11 mouse cellular contexts compared by ENCODE assay signal in genomic region chr15:99319411-99319871, GRCm38 (mm10). TPM values are rescaled to one million over a fixed set of nuclear protein-coding genes. Genes with fewer than 3 reads are reported as not detected.
DNase-seq lines count a peak whose midpoint lies in the region; ATAC-seq and TF ChIP-seq lines count a peak whose summit lies in the region.
"Had no signal": no experiment of that assay in that cellular context is flagged by ENCODE, and none has a peak within 500 bp of the region (broad histone marks: within the 10 kb centered on the region; RNA-seq: fewer than 3 reads in every experiment).

No protein-coding gene starts in this region.

- no peak for TF ChIP-seq CTCF in liver, adult 2 months (IDR thresholded peaks at IDR 0.05; ENCODE audit: low read depth, low read length)
- TF ChIP-seq CTCF in kidney, postnatal 0 days (IDR thresholded peaks at IDR 0.05; ENCODE audit: low read depth): no peak

- DNase-seq in cerebellum, adult 8-10 months: no peak
- no peak for DNase-seq in liver, adult 2 months (ENCODE audit: extremely low read depth, low read depth, low spot score)
- no peak for DNase-seq in liver
- peak; percentile 46 for DNase-seq in kidney, postnatal 0 days (ENCODE audit: low spot score)
- no peak for DNase-seq in adrenal gland, postnatal 14 days
- no peak for DNase-seq in adrenal gland, adult 8-10 months
- DNase-seq: retina, postnatal 1 day had no signal

- H3K36me3 ChIP-seq in liver, adult 2 months (ENCODE audit: control insufficient read depth, insufficient read depth, low read length): no peaks in the 10 kb centered on the region
- H3K36me3 ChIP-seq in kidney, postnatal 0 days (ENCODE audit: insufficient read depth, low read length): peaks cover 73% of the 10 kb centered on the region
- H3K36me3 ChIP-seq in stomach, embryonic 15.5 days: peaks cover 41% of the 10 kb centered on the region

- no peaks in the 10 kb centered on the region for H3K79me2 ChIP-seq in liver, adult 2 months (ENCODE audit: control insufficient read depth, insufficient read depth, low read length)

- no peaks in the 10 kb centered on the region for H3K27me3 ChIP-seq in liver, adult 2 months (ENCODE audit: control insufficient read depth, insufficient read depth, low read length)
- no peaks in the 10 kb centered on the region for H3K27me3 ChIP-seq in kidney, postnatal 0 days (ENCODE audit: insufficient read depth, low read length)
- no peaks in the 10 kb centered on the region for H3K27me3 ChIP-seq in stomach, embryonic 15.5 days (replicated peaks)

- peaks cover 2% of the 10 kb centered on the region; the same call in 1 of the 2 replicates for H3K4me1 ChIP-seq in liver, adult 2 months (ENCODE audit: control insufficient read depth, insufficient read depth, low read length)
- peaks cover 5% of the 10 kb centered on the region; the same call in 1 of the 2 replicates for H3K4me1 ChIP-seq in kidney, postnatal 0 days (replicated peaks; ENCODE audit: insufficient read depth, low read length)
- no peaks in the 10 kb centered on the region for H3K4me1 ChIP-seq in stomach, embryonic 15.5 days

- H3K27ac ChIP-seq in liver, adult 2 months (replicated peaks; ENCODE audit: insufficient read depth, low read depth, low read length): peak overlapping the region; percentile 10; the same call in 1 of the 2 replicates
- H3K27ac ChIP-seq in kidney, postnatal 0 days: peak overlapping the region; percentile 74
- peak overlapping the region; percentile 44; the same call in 1 of the 2 replicates for H3K27ac ChIP-seq in stomach, embryonic 15.5 days

- WGBS in liver, adult 2 months: 76% methylated on average over 3 of the region's 3 CpGs
- WGBS in kidney, postnatal 0 days: 55% methylated on average over 3 of the region's 3 CpGs
- WGBS in stomach, embryonic 15.5 days: 68% methylated on average over 3 of the region's 3 CpGs

- ATAC-seq in cerebellum, adult (ENCODE audit: insufficient number of reproducible peaks, low FRiP score, low TSS enrichment): peak; percentile 2; the same call in 1 of the 2 replicates
- ATAC-seq in kidney, postnatal 0 days (replicated peaks; ENCODE audit: low FRiP score, low read depth): no peak
- ATAC-seq in stomach, embryonic 15.5 days (ENCODE audit: insufficient read depth, low FRiP score, low read depth): no peak

- no peak overlapping the region for H3K9ac ChIP-seq in liver, adult 2 months (ENCODE audit: low read depth, low read length)
- H3K9ac ChIP-seq in kidney, postnatal 0 days (ENCODE audit: low read depth, low read length): no peak overlapping the region
- no peak overlapping the region for H3K9ac ChIP-seq in stomach, embryonic 15.5 days

- H3K4me3 ChIP-seq in liver, adult 2 months (ENCODE audit: insufficient read depth, low read depth, low read length): no peak overlapping the region
- no peak overlapping the region for H3K4me3 ChIP-seq in kidney, postnatal 0 days (replicated peaks; ENCODE audit: low read depth, low read length)
- H3K4me3 ChIP-seq in stomach, embryonic 15.5 days (replicated peaks): no peak overlapping the region

- TF ChIP-seq POLR2A in liver, adult 2 months (IDR thresholded peaks at IDR 0.05; ENCODE audit: extremely low read depth, insufficient read depth, low read length): no peak

- no peaks in the 10 kb centered on the region for H3K9me3 ChIP-seq in kidney, postnatal 0 days (replicated peaks; ENCODE audit: low read length)
- H3K9me3 ChIP-seq in stomach, embryonic 15.5 days: no peaks in the 10 kb centered on the region

- H3K4me2 ChIP-seq in kidney, postnatal 0 days (ENCODE audit: low read length): no peak overlapping the region
- H3K4me2 ChIP-seq in stomach, embryonic 15.5 days: no peak overlapping the region

RNA-seq across cellular contexts. Expression of gene Fam186b, which starts 23.8 kb away (rescaled TPM):
- under 0.01 TPM in 1 of 2 replicates, not detected in the other for total RNA-seq in liver, adult 2 months (2014; rRNA removed)
- polyA plus RNA-seq in liver, adult 2 months (2012; rRNA removed): 0.02 TPM in 1 of 2 replicates, not detected in the other
- 0.22 and 0.47 TPM in 2 replicates for polyA plus RNA-seq in kidney, postnatal 0 days (2015; fragmentation: Nextera tagmentation; extraction: Ambion mirVana)
- polyA plus RNA-seq in stomach, embryonic 15.5 days (2015; fragmentation: Nextera tagmentation; extraction: Ambion mirVana): 0.06 and 0.23 TPM in 2 replicates
- 2.0 and 2.8 TPM in 2 replicates for total RNA-seq in adrenal gland, postnatal 14 days (2021)
- total RNA-seq in adrenal gland, adult 8-10 months (2022): 1 to 10 TPM; 2.6 to 4.5 (median 3.8) TPM
- total RNA-seq: common myeloid progenitor, adult 5-6 weeks; megakaryocyte-erythroid progenitor cell, adult 5-6 weeks had no signal

RNA-seq across cellular contexts. Expression of gene Prpf40b, which starts 24.6 kb away (rescaled TPM):
- total RNA-seq in liver, adult 2 months (2014; rRNA removed): 7.9 and 8.6 TPM in 2 replicates
- polyA plus RNA-seq in liver, adult 2 months (2012; rRNA removed): 15.8 and 27.9 TPM in 2 replicates
- 38.3 and 42.7 TPM in 2 replicates for polyA plus RNA-seq in kidney, postnatal 0 days (2015; fragmentation: Nextera tagmentation; extraction: Ambion mirVana)
- 42.8 and 46.3 TPM in 2 replicates for polyA plus RNA-seq in stomach, embryonic 15.5 days (2015; fragmentation: Nextera tagmentation; extraction: Ambion mirVana)
- 44.8 and 46.5 TPM in 2 replicates for total RNA-seq in adrenal gland, postnatal 14 days (2021)
- total RNA-seq in adrenal gland, adult 8-10 months (2022): 10 to 100 TPM; 46.5 to 76.6 (median 51.2) TPM

RNA-seq across cellular contexts. Expression of gene Fmnl3, which starts 50.8 kb away (rescaled TPM):
- total RNA-seq in liver, adult 2 months (2014; rRNA removed): 1.3 and 2.5 TPM in 2 replicates
- polyA plus RNA-seq in liver, adult 2 months (2012; rRNA removed): 1.7 and 2.2 TPM in 2 replicates
- 31.6 and 33.4 TPM in 2 replicates for polyA plus RNA-seq in kidney, postnatal 0 days (2015; fragmentation: Nextera tagmentation; extraction: Ambion mirVana)
- polyA plus RNA-seq in stomach, embryonic 15.5 days (2015; fragmentation: Nextera tagmentation; extraction: Ambion mirVana): 18.2 and 21.3 TPM in 2 replicates
- 21.3 and 31.3 TPM in 2 replicates for total RNA-seq in adrenal gland, postnatal 14 days (2021)
- total RNA-seq in adrenal gland, adult 8-10 months (2022): 10 to 100 TPM; 16.5 to 29.3 (median 24.4) TPM

Comparison
In these comparisons a context has a peak if more than half of its experiments do, and no peak if none do; other contexts are left out.
1. H3K27ac ChIP-seq: peak in every context shown above with its lines; median percentile 74 in kidney, postnatal 0 days; 44 in stomach, embryonic 15.5 days; 10 in liver, adult 2 months.